Mouse (Mus musculus) brain, embryonic 14.5 days (tissue): Measurements from ENCODE around the gene Diras1.

Experiments used
- CTCF ChIP-seq: fragments of 200-500 bp; IDR thresholded peaks from 2 replicates; pipeline ENCODE4 v1.5.1; 2012; ENCODE audit warnings: inconsistent platforms, mild to moderate bottlenecking, moderate library complexity, borderline replicate concordance; ENCODE audit not compliant: insufficient read depth, insufficient read length; ENCODE audit errors: extremely low read depth
- POLR2A ChIP-seq: fragments of 200-500 bp; IDR thresholded peaks from 2 replicates; pipeline ENCODE4 v1.6.1; 2012; ENCODE audit warnings: mild to moderate bottlenecking, inconsistent platforms, borderline replicate concordance; ENCODE audit not compliant: poor library complexity, insufficient read depth, insufficient read length, severe bottlenecking; ENCODE audit errors: extremely low read depth

DNA sequence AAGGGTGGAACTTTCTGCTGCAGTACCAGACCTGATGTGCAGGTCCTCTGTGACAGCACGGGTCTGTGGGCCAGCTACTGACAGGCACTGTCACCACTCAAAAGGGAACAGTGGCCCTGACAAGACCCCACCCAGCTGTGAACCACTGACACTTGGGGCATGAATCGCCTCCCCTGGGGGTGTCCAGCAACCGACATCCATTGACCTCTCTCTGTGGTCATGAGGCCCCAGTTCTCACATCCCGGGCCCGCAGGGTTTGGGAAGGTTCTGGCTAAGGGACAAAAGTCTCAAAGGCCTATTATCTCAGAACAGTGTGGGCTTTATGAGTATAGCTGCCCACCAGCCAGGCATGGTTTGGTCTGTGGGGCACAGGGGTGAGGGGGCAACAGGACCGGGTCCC, 29.7 kb upstream of the Diras1 start:
- TF ChIP-seq CTCF = no peak
- TF ChIP-seq POLR2A = no peak
